Mouse (Mus musculus) kidney, postnatal 0 days (tissue): ENCODE results near the gene Dll3. TPM values are rescaled to one million over a fixed set of nuclear protein-coding genes. Genes with fewer than 3 reads are reported as not detected.

Experiments
- ATAC-seq: fragments of 200-750 bp; cut with Nextera tagmentation; replicated peaks from 2 replicates; pipeline ENCODE4 v1.8.0; 2017; ENCODE audit warnings: low read depth, moderate number of reproducible peaks, moderate TSS enrichment, moderate library complexity; ENCODE audit not compliant: low FRiP score
- DNase-seq: peaks from one replicate; pipeline ENCODE4 v3.0.0-alpha.2; 2016; ENCODE audit warnings: low spot score
- H3K27ac ChIP-seq: fragments of 300-500 bp; sonication (generic); 2 replicates; pipeline ENCODE4 v1.5.1; 2014; ENCODE audit warnings: mild to moderate bottlenecking
- H3K27me3 ChIP-seq: fragments of 300-500 bp; sonication (generic); 2 replicates; pipeline ENCODE4 v1.6.1; 2014; ENCODE audit warnings: low read length, mixed read lengths; ENCODE audit not compliant: insufficient read depth
- H3K36me3 ChIP-seq: fragments of 300-500 bp; sonication (generic); 2 replicates; pipeline ENCODE4 v1.6.1; 2014; ENCODE audit warnings: low read length, mixed read lengths; ENCODE audit not compliant: insufficient read depth
- H3K4me1 ChIP-seq: fragments of 300-500 bp; sonication (generic); replicated peaks from 2 replicates; pipeline ENCODE4 v1.6.1; 2014; ENCODE audit warnings: antibody characterized with exemption, low read length, mixed read lengths; ENCODE audit not compliant: insufficient read depth
- H3K4me2 ChIP-seq: fragments of 300-500 bp; sonication (generic); 2 replicates; pipeline ENCODE4 v1.6.1; 2014; ENCODE audit warnings: mild to moderate bottlenecking, low read length, moderate library complexity, mixed read lengths
- H3K4me3 ChIP-seq: fragments of 300-500 bp; sonication (generic); replicated peaks from 2 replicates; pipeline ENCODE4 v1.5.1; 2014; ENCODE audit warnings: low read depth, low read length
- H3K9ac ChIP-seq: fragments of 300-500 bp; sonication (generic); 2 replicates; pipeline ENCODE4 v1.6.1; 2014; ENCODE audit warnings: low read depth, low read length
- H3K9me3 ChIP-seq: fragments of 300-500 bp; sonication (generic); replicated peaks from 2 replicates; pipeline ENCODE4 v1.6.1; 2016; ENCODE audit warnings: low read length, inconsistent platforms, mixed read lengths
- CTCF ChIP-seq: IDR thresholded peaks from 2 replicates; pipeline ENCODE4 v1.5.1; 2016; ENCODE audit warnings: antibody characterized with exemption, low read depth, mild to moderate bottlenecking, moderate library complexity
- WGBS: fragments of 180-500 bp; shearing (Covaris S2); extraction: QIAGEN DNeasy Blood & Tissue Kit; methylation state at CpG from one replicate; pipeline ENCODE4 v1.1.7; 2014; 5-methylcytosine and 5-hydroxymethylcytosine counted together
- polyA plus RNA-seq: library from polyadenylated mRNA; unstranded; fragments of >200 nt; fragmentation: Nextera tagmentation; extraction: Ambion mirVana; gene quantifications from 2 replicates; pipeline ENCODE4 v1.2.1, GENCODE M21; 2015

The Dll3 gene
- polyA plus RNA-seq, 1 experiment from 2014 or later: 0.43 TPM

DNA sequence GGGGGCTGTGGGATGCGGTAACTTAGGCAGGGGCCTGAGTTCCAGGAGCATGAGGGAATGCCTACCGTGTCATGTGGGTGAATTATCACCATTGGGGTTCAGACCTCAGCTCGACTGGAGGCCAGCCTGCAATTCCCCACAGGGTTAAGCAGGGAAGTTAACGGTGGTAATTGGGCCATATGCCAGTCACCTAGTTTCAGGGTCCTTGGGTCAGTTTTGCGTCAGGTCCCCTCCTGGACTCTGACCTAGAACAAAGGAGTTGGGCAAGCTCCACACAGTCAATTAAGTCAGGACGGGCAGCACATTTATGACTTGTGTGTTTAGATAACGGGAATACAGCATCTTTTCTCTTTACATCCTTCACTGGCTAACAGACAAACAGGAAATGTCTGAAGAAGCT, 39.3 kb upstream of the Dll3 start:
- Histone ChIP-seq H3K36me3 (no peaks in the 10 kb centered on the region), H3K9me3 (no peaks in the 10 kb centered on the region), H3K27me3 (no peaks in the 10 kb centered on the region), H3K4me2 (no peak overlapping the region), H3K27ac (0 out of 2 replicates have a peak overlapping the region, but pooled peaks have one; percentile 36), H3K9ac (0 out of 2 replicates have a peak overlapping the region, but pooled peaks have one; percentile 27), H3K4me3 (no peak overlapping the region), H3K4me1 (0 out of 2 replicates have a peak, but pooled peaks cover 4% of the 10 kb centered on the region)
- DNase-seq (peak; percentile 15), ATAC-seq (no peak)
- TF ChIP-seq CTCF: no peak
- WGBS: 9% methylated on average over 7 of the region's 7 CpGs

GRCm38 (mm10) chr7:28339213-28339917, 37.3 kb upstream of the Dll3 start:
- H3K27ac ChIP-seq: peak overlapping the region; percentile 87
- peak overlapping the region; percentile 94; the same call in 1 of the 2 replicates for H3K9ac ChIP-seq
- no peaks in the 10 kb centered on the region for H3K36me3 ChIP-seq
- no peaks in the 10 kb centered on the region for H3K27me3 ChIP-seq
- peak; percentile 77 for DNase-seq
- peak overlapping the region; percentile 64 for H3K4me2 ChIP-seq
- H3K4me1 ChIP-seq: 0 out of 2 replicates have a peak, but pooled peaks cover 4% of the 10 kb centered on the region
- WGBS: 67% methylated on average over 19 of the region's 19 CpGs
- TF ChIP-seq CTCF: peak; percentile 34
- H3K4me3 ChIP-seq: peak overlapping the region; percentile 91
- H3K9me3 ChIP-seq: no peaks in the 10 kb centered on the region
- ATAC-seq: no peak

DNA sequence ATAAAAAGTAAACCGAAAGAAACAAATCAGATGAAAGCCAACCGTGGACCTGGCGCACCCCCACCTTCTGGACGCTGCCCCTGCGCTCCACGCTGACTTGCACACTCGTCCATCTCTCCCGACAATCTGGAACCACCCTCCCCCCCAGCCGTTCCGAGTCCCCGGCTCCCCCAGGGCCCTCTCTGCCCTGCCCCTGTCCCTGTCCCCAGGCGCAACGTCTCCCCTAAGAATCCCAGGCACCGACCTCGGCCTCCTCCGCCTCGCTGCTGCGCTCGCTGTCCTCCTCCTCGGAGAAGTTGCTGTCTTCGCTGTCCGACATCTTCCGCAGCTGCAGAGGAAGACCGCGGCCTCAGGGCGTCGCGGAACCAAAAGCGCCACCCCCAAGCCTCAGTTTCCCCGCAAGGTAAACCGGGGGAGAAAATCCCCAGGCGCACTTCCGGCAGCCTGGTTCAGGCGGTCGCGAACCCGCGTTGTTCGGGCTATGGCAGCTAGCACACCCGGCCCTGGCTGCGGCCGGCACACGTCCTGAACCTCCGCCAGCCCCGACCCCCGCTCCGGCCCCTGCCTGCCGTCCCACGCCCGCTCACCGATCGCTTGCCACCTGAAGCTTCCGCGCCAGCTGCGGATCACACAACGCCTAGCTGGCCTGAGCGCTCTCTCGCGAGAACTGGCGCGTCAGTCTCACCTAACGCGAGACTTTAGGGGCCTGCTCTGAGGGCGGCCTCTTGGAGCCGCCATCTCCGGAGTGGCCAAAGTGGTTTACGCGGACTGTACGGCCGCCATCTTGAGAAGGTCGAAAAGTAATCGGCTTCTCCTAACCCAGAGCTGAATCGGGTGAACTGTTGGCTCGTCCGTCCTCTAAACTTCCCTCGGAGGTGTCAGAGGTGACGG, 36.3 kb upstream of the Dll3 start, which contains the start of gene Supt5:
TSS of gene Supt5 (minus strand) at position 639 of the 891 bp plus-strand sequence.
- ATAC-seq (peak; percentile 98), DNase-seq (peak; percentile 98)
- H3K27ac ChIP-seq: peak within 1 kb of the TSS; percentile 87
- under 1% methylated on average over 77 of the region's 77 CpGs for WGBS
- no peaks in the 10 kb centered on the region for H3K27me3 ChIP-seq
- H3K9me3 ChIP-seq: no peaks in the 10 kb centered on the region
- 0 out of 2 replicates have a peak, but pooled peaks cover 4% of the 10 kb centered on the region for H3K4me1 ChIP-seq
- H3K9ac ChIP-seq: peak within 1 kb of the TSS; percentile 94
- 0 out of 2 replicates have a peak, but pooled peaks have one; percentile 1 for TF ChIP-seq CTCF
- H3K36me3 ChIP-seq: no peaks in the 10 kb centered on the region
- H3K4me2 ChIP-seq: peak within 1 kb of the TSS; percentile 64
- H3K4me3 ChIP-seq: peak within 1 kb of the TSS; percentile 91

DNA sequence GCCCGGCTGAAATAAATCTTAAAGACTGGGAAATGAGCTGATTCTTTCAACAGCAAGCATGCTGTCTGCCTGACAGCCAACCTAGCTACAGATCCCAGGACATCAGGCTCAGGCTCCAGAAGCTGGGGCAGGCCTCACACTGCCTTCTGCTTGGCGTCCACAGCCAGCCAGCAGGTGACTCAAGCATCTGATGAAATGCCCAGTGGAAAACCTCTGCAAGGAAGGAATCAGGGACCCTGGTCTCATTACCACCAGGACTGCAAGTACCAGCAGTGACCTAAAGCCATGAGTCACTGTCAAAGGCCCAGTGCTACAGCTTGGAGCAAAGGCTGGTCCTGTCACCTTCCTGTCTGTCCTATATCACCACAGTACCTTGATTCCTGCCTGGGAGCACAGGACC, 33.4 kb upstream of the Dll3 start:
- Histone ChIP-seq H3K4me2 (no peak overlapping the region), H3K27me3 (no peaks in the 10 kb centered on the region), H3K27ac (no peak overlapping the region), H3K4me3 (no peak overlapping the region), H3K9ac (no peak overlapping the region), H3K4me1 (0 out of 2 replicates have a peak, but pooled peaks cover 4% of the 10 kb centered on the region), H3K36me3 (peaks cover 10% of the 10 kb centered on the region), H3K9me3 (no peaks in the 10 kb centered on the region)
- no peak for ATAC-seq
- no peak for TF ChIP-seq CTCF
- WGBS: 92% methylated on average over 2 of the region's 2 CpGs
- no peak for DNase-seq

- H3K36me3 ChIP-seq: peaks cover 20% of the 10 kb centered on the region
- H3K4me1 ChIP-seq: 0 out of 2 replicates have a peak, but pooled peaks cover 4% of the 10 kb centered on the region
- no peaks in the 10 kb centered on the region for H3K9me3 ChIP-seq
- no peak for TF ChIP-seq CTCF
- H3K27me3 ChIP-seq: no peaks in the 10 kb centered on the region
- ATAC-seq (no peak), DNase-seq (no peak)
- H3K4me2 ChIP-seq: no peak overlapping the region
- WGBS: 87% methylated on average over 4 of the region's 4 CpGs
- no peak overlapping the region for H3K27ac ChIP-seq
- no peak overlapping the region for H3K4me3 ChIP-seq
- no peak overlapping the region for H3K9ac ChIP-seq
Observed at GRCm38 (mm10) chr7:28334534-28334933, 32.5 kb upstream of the Dll3 start.

DNA sequence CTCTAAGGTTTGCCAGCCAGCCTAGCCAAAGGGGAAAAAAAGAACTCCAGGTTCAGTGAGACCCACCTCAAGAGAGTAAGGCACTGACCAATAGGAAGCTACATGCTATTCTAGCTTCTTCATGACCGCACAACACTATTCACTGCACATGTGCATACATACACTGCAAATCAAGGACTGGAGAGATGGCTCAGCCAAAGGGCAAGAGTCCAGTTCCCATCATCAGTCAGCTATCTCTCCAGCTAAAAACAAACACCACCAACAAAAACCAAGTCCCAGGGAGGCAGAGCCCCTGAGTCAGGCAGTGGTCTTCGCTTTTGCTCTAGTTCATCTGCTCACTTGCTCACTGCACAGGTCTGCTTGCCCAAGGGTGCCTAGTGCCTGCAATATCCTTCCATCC, 26.2 kb upstream of the Dll3 start:
- Histone ChIP-seq H3K27me3 (no peaks in the 10 kb centered on the region), H3K27ac (no peak overlapping the region), H3K36me3 (peaks cover 59% of the 10 kb centered on the region), H3K4me2 (no peak overlapping the region), H3K4me3 (no peak overlapping the region), H3K9ac (no peak overlapping the region), H3K9me3 (no peaks in the 10 kb centered on the region), H3K4me1 (no peaks in the 10 kb centered on the region)
- no peak for TF ChIP-seq CTCF
- 100% methylated on average over 2 of the region's 2 CpGs for WGBS
- no peak for DNase-seq
- ATAC-seq: no peak
